18 mouse cellular contexts compared by ENCODE assay signal in genomic region chr19:3378614-3379013, GRCm38 (mm10). TPM values are rescaled to one million over a fixed set of nuclear protein-coding genes. Genes with fewer than 3 reads are reported as not detected.
DNase-seq lines count a peak whose midpoint lies in the region; ATAC-seq and TF ChIP-seq lines count a peak whose summit lies in the region.
"Had no signal": no experiment of that assay in that cellular context is flagged by ENCODE, and none has a peak within 500 bp of the region (broad histone marks: within the 10 kb centered on the region; RNA-seq: fewer than 3 reads in every experiment).

No protein-coding gene starts in this region.

- no peak overlapping the region for H3K27ac ChIP-seq in lung, postnatal 0 days (ENCODE audit: low read length)
- H3K27ac ChIP-seq: forebrain, embryonic 12.5 days; hindbrain, embryonic 13.5 days; kidney, embryonic 15.5 days; midbrain, embryonic 10.5 days; neural tube, embryonic 13.5 days had no signal

- H3K27me3 ChIP-seq in lung, postnatal 0 days (replicated peaks; ENCODE audit: insufficient read depth, low read length) = no peaks in the 10 kb centered on the region
- H3K27me3 ChIP-seq: forebrain, embryonic 12.5 days; hindbrain, embryonic 13.5 days; kidney, embryonic 15.5 days; neural tube, embryonic 13.5 days; Patski had no signal

- H3K4me2 ChIP-seq in lung, postnatal 0 days (replicated peaks; ENCODE audit: low read depth, low read length) = no peak overlapping the region
- H3K4me2 ChIP-seq: forebrain, embryonic 12.5 days; hindbrain, embryonic 13.5 days; kidney, embryonic 15.5 days; lung, embryonic 14.5 days; neural tube, embryonic 13.5 days had no signal

- H3K9ac ChIP-seq in lung, postnatal 0 days (replicated peaks; ENCODE audit: low read depth) = no peak overlapping the region
- H3K9ac ChIP-seq: forebrain, embryonic 12.5 days; hindbrain, embryonic 13.5 days; kidney, embryonic 15.5 days; lung, embryonic 14.5 days; neural tube, embryonic 13.5 days had no signal

- peaks cover 48% of the 10 kb centered on the region for H3K36me3 ChIP-seq in lung, postnatal 0 days (ENCODE audit: insufficient read depth, low read length)
- H3K36me3 ChIP-seq: midbrain, embryonic 10.5 days had no signal

- H3K4me1 ChIP-seq in lung, postnatal 0 days (ENCODE audit: insufficient read depth, low read depth, low read length) = peaks cover 8% of the 10 kb centered on the region; the same call in 1 of the 2 replicates
- H3K4me1 ChIP-seq: forebrain, embryonic 12.5 days; hindbrain, embryonic 13.5 days; kidney, embryonic 15.5 days; midbrain, embryonic 10.5 days; neural tube, embryonic 13.5 days had no signal

- no peak for TF ChIP-seq EP300 in lung, postnatal 0 days (IDR thresholded peaks at IDR 0.05)

- ATAC-seq in lung, postnatal 0 days = no peak
- peak; percentile 14 to 43; a peak in 1 of 4 replicates for ATAC-seq in hematopoietic stem cell, adult 5-6 weeks (replicated peaks in 1 of 2; ENCODE audit: insufficient read depth in 1 of 2, low FRiP score in 2 of 2, low TSS enrichment in 1 of 2, low read depth in 1 of 2, poor library complexity in 2 of 2, severe bottlenecking in 2 of 2)
- ATAC-seq: activated CD4-positive, CD25-positive, alpha-beta regulatory T cell, adult 4 months; Patski had no signal

- no peak overlapping the region for H3K4me3 ChIP-seq in lung, postnatal 0 days (ENCODE audit: low read depth, low read length)
- H3K4me3 ChIP-seq: forebrain, embryonic 12.5 days; hindbrain, embryonic 13.5 days; kidney, embryonic 15.5 days; midbrain, embryonic 10.5 days; neural tube, embryonic 13.5 days had no signal

- TF ChIP-seq CTCF in lung, postnatal 0 days (IDR thresholded peaks at IDR 0.05) = no peak

- DNase-seq in lung, postnatal 0 days (ENCODE audit: low spot score) = peak; percentile 49
- DNase-seq in lung, postnatal 10 days = no peak
- DNase-seq in lung, postnatal 36 days = peak; percentile 70
- no peak for DNase-seq in gastrocnemius, adult 18-20 months (ENCODE audit: low spot score)
- DNase-seq in retina, postnatal 1 day = no peak
- no peak for DNase-seq in ovary, postnatal 36 days (ENCODE audit: low spot score)
- DNase-seq: cerebellum, postnatal 14 days; lung, embryonic 14.5 days; right cerebral cortex, postnatal 4 days had no signal

- H3K9me3 ChIP-seq in lung, postnatal 0 days (ENCODE audit: low read length) = no peaks in the 10 kb centered on the region
- H3K9me3 ChIP-seq: forebrain, embryonic 12.5 days; hindbrain, embryonic 13.5 days; kidney, embryonic 15.5 days; midbrain, embryonic 10.5 days; neural tube, embryonic 13.5 days had no signal

- 89% methylated on average over 3 of the region's 3 CpGs for WGBS in lung, postnatal 0 days

RNA-seq across cellular contexts. Expression of gene Tesmin, which starts 10.0 kb away (rescaled TPM):
- 0.52 and 0.68 TPM in 2 replicates for polyA plus RNA-seq in lung, postnatal 0 days (2015; fragmentation: Nextera tagmentation; extraction: Ambion mirVana)
- total RNA-seq in hematopoietic stem cell, adult 5-6 weeks (2017) = 0.30 and 2.1 TPM in 2 replicates
- total RNA-seq in gastrocnemius, adult 18-20 months (2021) = under 1 TPM; 0.43 to 0.47 TPM
- polyA plus RNA-seq: activated CD4-positive, CD25-positive, alpha-beta regulatory T cell, adult 4 months; neural tube, embryonic 13.5 days had no signal

RNA-seq across cellular contexts. Expression of gene Gal, which starts 35.7 kb away (rescaled TPM):
- polyA plus RNA-seq in lung, postnatal 0 days (2015; fragmentation: Nextera tagmentation; extraction: Ambion mirVana) = 5.0 and 8.7 TPM in 2 replicates
- total RNA-seq in hematopoietic stem cell, adult 5-6 weeks (2017) = not detected in 2 replicates
- under 1 TPM; 0.30 to 0.36 TPM for total RNA-seq in gastrocnemius, adult 18-20 months (2021)
- total RNA-seq: heart, adult 18-20 months had no signal
- polyA plus RNA-seq: Patski had no signal

RNA-seq across cellular contexts. Expression of gene Cpt1a, which starts 56.5 kb away (rescaled TPM):
- 46.6 and 47.9 TPM in 2 replicates for polyA plus RNA-seq in lung, postnatal 0 days (2015; fragmentation: Nextera tagmentation; extraction: Ambion mirVana)
- 52.3 and 59.7 TPM in 2 replicates for total RNA-seq in hematopoietic stem cell, adult 5-6 weeks (2017)
- 1 to 10 TPM; 6.2 to 8.3 TPM for total RNA-seq in gastrocnemius, adult 18-20 months (2021)

Comparison
In these comparisons a context has a peak if more than half of its experiments do, and no peak if none do; other contexts are left out.
1. DNase-seq: peak in lung, postnatal 0 days (single experiment) and lung, postnatal 36 days (single experiment); none in lung, postnatal 10 days (single experiment), gastrocnemius, adult 18-20 months (single experiment), retina, postnatal 1 day (single experiment) and ovary, postnatal 36 days (single experiment).